Mouse (Mus musculus) gastrocnemius, adult 2 months (tissue): ENCODE measurements around the gene Pcid2. TPM values are rescaled to one million over a fixed set of nuclear protein-coding genes. Genes with fewer than 3 reads are reported as not detected.
A peak's percentile ranks its signal among the peaks of the same experiment; 100 is the strongest.
"Not testable (repeated sequence)": the region's sequence is repeated elsewhere in the genome, so short reads cannot be mapped to it uniquely, and the experiment has no call there.

Experiments used
- DNase-seq: peaks from one replicate; pipeline ENCODE4 v3.0.0; 2022
- H3K27ac ChIP-seq: fragments of 200-600 bp; 2 replicates; pipeline ENCODE4 v1.8.1; 2022; ENCODE audit warnings: mild to moderate bottlenecking
- H3K4me3 ChIP-seq: fragments of 200-600 bp; 2 replicates; pipeline ENCODE4 v1.8.1; 2022; ENCODE audit warnings: mild to moderate bottlenecking, moderate library complexity
- CTCF ChIP-seq: fragments of 200-600 bp; IDR thresholded peaks from 2 replicates; pipeline ENCODE4 v1.8.1; 2022; ENCODE audit warnings: antibody characterized with exemption, mild to moderate bottlenecking, moderate library complexity
- intact Hi-C: fragments of 180-260 bp; cut with DNase I; formaldehyde crosslinking; loops from one replicate; pipeline ENCODE4 v1.15.1; 2025
- long read RNA-seq, 2 experiments: library from polyadenylated mRNA; stranded (forward); transcript quantifications; one replicate each; pipeline ENCODE4 v2.0.0; 2021
- total RNA-seq, 2 experiments: library from RNA; stranded (reverse); gene quantifications; 2 replicates each; pipeline ENCODE4 v1.2.3; 2021

Gene Pcid2
- 1 to 10 TPM; 7.4 to 7.7 TPM for total RNA-seq
- long read RNA-seq, experiment 1, transcript Pcid2-201 (14 exons, 2,860 nt): major isoform, 11 of 15 reads
- long read RNA-seq, experiment 1, partial matches to known transcripts: 0 of 15 reads
- long read RNA-seq, experiment 1, other reads (novel, unspliced or antisense): 4 of 15 reads
- long read RNA-seq, experiment 2, transcript Pcid2-201 (14 exons, 2,860 nt): major isoform, 10 of 14 reads
- long read RNA-seq, experiment 2, partial matches to known transcripts: 1 of 14 reads
- long read RNA-seq, experiment 2, other reads (novel, unspliced or antisense): 3 of 14 reads

- Histone ChIP-seq H3K4me3 (peak within 1 kb of the TSS; percentile 97), H3K27ac (peak within 1 kb of the TSS; percentile 98)
- intact Hi-C loops: loop anchor here (2.0 to 10.0 kb wide), 4 partner anchors 42 to 350 kb away; partner anchors contain the start of gene Atp11a
- peak; percentile 98 for DNase-seq
- peak; percentile 65 for TF ChIP-seq CTCF
Measured at GRCm38 (mm10) chr8:13105087-13105881, at the start of gene Pcid2, which contains the start of gene Cul4a. TSS of gene Pcid2 (minus strand) at chr8:13105459. TSS of gene Cul4a (plus strand) at chr8:13105621.

DNA sequence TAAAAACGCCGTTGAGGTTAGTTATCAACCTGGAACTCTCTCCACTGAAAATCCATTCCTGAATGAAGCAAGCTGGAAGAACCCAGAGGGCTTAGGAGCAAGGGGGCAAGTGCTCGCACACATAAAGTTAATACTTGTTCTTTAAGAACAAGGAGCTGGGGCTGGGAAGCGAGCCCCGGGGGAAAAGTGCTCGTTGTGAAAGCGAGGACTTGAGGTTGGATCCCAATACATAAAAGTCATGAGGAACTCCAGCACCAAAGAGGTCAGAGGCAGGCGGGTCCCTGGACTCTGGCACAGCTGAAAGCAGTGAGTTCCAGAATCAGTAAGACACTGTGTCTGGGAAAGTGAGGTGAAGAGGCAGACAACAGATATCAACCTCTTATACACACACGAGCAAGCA lies 48.8 kb upstream of the Pcid2 start:
- H3K4me3 ChIP-seq: no peak overlapping the region
- intact Hi-C loops: no loop called here
- no peak for TF ChIP-seq CTCF
- H3K27ac ChIP-seq: peak overlapping the region; percentile 99
- peak; percentile 60 for DNase-seq

- intact Hi-C loops: loop anchor here (2.0 kb wide), 1 partner anchor 102 kb away; no protein-coding TSS in a partner anchor
- Histone ChIP-seq H3K27ac (peak overlapping the region; percentile 90), H3K4me3 (no peak overlapping the region)
- no peak for TF ChIP-seq CTCF
- peak; percentile 70 for DNase-seq
Measured at GRCm38 (mm10) chr8:13150929-13151328, 45.7 kb upstream of the Pcid2 start.

- TF ChIP-seq CTCF: no peak
- intact Hi-C loops: loop anchor here (1.0 to 5.0 kb wide), 3 partner anchors 43 to 103 kb away; partner anchors contain the start of genes Cul4a and Pcid2
- DNase-seq: no peak
- peak overlapping the region; percentile 90 for H3K27ac ChIP-seq
- no peak overlapping the region for H3K4me3 ChIP-seq
Measured at GRCm38 (mm10) chr8:13149866-13150265, 44.6 kb upstream of the Pcid2 start.

DNA sequence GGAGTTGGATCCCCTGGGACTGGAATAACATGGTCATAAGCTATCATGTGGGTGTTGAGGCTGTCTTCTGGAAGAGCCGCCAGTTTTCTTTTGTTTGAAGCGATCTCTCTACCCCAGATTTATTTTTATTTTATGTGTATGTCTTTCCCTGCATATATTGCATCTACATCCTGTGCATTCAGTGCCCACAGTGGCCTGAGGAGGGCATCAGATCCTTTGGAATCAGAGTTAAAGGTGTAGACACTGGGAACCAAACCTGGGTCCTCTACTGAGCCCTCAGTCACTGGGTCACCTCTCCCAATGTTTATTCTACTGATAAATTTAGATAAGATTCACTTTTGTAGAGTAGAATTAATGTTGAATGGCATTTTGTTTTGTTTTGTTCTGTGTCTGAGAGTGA lies 44.0 kb upstream of the Pcid2 start:
- intact Hi-C loops: loop anchor here (1.0 to 5.0 kb wide), 2 partner anchors 42 to 65 kb away; partner anchors contain the start of genes Cul4a and Pcid2
- Histone ChIP-seq H3K27ac (peak overlapping the region; percentile 90), H3K4me3 (peak overlapping the region; percentile 25)
- TF ChIP-seq CTCF: peak; percentile 41
- DNase-seq: no peak

- TF ChIP-seq CTCF: no peak
- peak overlapping the region; percentile 90 for H3K27ac ChIP-seq
- H3K4me3 ChIP-seq: peak overlapping the region; percentile 24
- intact Hi-C loops: loop anchor here (5.0 kb wide), 1 partner anchor 41 kb away; the partner anchor contains the start of genes Cul4a and Pcid2
- DNase-seq: no peak
Measured at GRCm38 (mm10) chr8:13148476-13148875, 43.2 kb upstream of the Pcid2 start.

DNA sequence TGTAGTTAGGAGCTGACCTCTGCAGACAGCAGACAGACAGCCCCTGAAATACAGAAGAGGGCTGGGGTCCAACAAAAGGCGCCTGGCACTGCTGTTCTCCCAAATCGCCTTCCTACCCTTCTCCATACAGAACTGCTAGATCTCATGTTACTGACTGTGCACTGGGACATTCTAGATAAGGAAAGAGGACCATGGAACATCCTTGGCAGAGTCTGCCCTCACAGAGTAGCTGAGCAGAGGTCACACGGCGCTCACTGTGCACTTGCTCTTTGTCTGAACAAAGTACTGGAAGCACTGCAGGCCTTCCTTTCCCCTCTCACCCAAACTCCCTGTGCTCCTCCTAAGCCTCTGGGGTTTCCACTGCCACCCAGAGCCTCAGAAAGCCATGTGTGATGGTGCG lies 36.4 kb upstream of the Pcid2 start:
- H3K27ac ChIP-seq: no peak overlapping the region
- no peak for TF ChIP-seq CTCF
- intact Hi-C loops: no loop called here
- DNase-seq: no peak
- H3K4me3 ChIP-seq: no peak overlapping the region

DNA sequence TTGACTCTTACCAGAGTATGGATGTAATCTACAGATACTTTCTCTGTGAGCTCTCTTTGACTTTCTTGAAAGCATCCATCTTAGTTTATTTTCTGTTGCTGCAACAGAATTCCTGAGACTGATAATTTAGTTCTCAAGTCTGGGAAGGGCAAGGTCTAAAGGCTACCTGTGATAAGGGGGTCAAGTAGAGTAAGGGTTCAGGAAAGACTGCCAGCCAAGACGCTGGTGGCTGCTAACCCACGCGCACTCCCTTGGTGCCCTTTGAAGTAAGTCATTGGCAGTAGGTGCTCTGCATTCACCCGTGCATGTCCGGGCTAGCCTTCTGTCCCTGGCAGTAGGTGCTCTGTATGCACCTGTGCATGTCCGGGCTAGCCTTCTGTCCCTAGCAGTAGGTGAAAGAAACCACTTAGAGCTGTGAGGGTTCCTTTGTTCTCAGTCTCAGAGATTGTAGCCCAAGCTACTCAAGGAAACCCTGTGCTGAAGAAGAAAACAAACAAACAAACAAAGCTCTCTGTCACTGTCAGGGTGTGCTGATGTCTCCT lies 34.5 kb upstream of the Pcid2 start:
- intact Hi-C loops: no loop called here
- TF ChIP-seq CTCF: no peak
- Histone ChIP-seq H3K27ac (no peak overlapping the region), H3K4me3 (no peak overlapping the region)
- no peak for DNase-seq

GRCm38 (mm10) chr8:13132220-13132619 lies 27.0 kb upstream of the Pcid2 start:
- DNase-seq: peak; percentile 59
- H3K27ac ChIP-seq, H3K4me3 ChIP-seq: not testable (repeated sequence)
- peak; percentile 77 for TF ChIP-seq CTCF
- intact Hi-C loops: loop anchor here (2.0 to 5.0 kb wide), 2 partner anchors 39 to 80 kb away; no protein-coding TSS in a partner anchor

DNA sequence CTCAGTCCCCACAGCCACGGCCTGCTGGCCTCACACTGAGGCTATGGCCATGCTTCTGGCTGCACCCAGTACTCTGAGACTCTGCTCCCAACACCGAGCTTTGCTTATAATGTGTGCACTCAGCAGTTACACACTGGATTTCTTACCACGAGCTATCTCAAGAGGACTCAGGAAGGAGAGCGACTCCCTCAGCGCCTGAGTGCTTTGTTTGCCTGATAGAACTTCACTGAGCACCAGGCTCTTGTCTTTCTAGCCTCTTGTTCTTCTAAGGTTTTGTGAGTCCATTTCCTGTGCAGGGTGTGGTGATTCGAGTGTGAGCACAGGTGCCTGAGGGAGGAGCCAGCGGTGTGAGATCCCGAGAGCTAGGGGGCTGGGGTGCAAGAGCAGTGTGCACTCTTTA lies 19.6 kb upstream of the Pcid2 start:
- no peak for TF ChIP-seq CTCF
- Histone ChIP-seq H3K27ac (no peak overlapping the region), H3K4me3 (no peak overlapping the region)
- intact Hi-C loops: no loop called here
- no peak for DNase-seq

- intact Hi-C loops: no loop called here
- no peak for TF ChIP-seq CTCF
- no peak overlapping the region for H3K4me3 ChIP-seq
- H3K27ac ChIP-seq: no peak overlapping the region
- no peak for DNase-seq
Measured at GRCm38 (mm10) chr8:13122887-13123421, 17.7 kb upstream of the Pcid2 start.

GRCm38 (mm10) chr8:13120882-13121665 lies 15.8 kb upstream of the Pcid2 start:
- Histone ChIP-seq H3K4me3 (no peak overlapping the region), H3K27ac (no peak overlapping the region)
- intact Hi-C loops: no loop called here
- no peak for TF ChIP-seq CTCF
- DNase-seq: no peak
